Mouse (Mus musculus): ENCODE measurements at regions not wholly inside any gene's neighbourhood (a gene's known extent, or its start where the extent isn't known, plus 50 kb on each side); places are given as distances from the start of the nearest gene placed in this dataset.

DNA sequence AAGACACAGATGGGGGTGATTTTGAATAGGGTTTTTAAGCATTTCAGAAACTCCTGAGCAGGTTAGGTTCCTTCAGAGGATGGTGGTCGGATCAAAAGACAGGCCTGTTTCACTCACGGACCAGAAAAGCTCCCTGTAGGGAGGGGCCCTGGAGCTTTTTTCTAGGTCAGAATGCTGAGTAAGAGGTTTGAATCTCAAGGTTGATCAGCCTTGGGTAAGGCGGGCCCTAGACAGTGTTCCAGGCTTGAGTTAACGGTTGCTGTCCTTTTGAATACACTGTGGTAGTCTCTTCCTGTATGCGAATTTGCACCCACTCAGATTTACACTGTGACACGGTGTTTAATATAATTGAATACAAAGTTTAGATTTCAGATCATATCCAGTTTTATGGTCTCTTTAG, 75.2 kb upstream of the 1700020N01Rik start:
- H3K4me1 ChIP-seq (ENCODE audit: control insufficient read depth, insufficient read depth, low read length), result no peaks in the 10 kb centered on the region
- H3K9me3 ChIP-seq (replicated peaks; ENCODE audit: control insufficient read depth, low read length, poor library complexity, severe bottlenecking), result no peaks in the 10 kb centered on the region
- H3K4me2 ChIP-seq (ENCODE audit: low read length), result no peak overlapping the region
- no peaks in the 10 kb centered on the region for H3K27me3 ChIP-seq (ENCODE audit: control insufficient read depth, insufficient read depth, low read depth, low read length)
- WGBS, result 78% methylated on average over 6 of the region's 6 CpGs
- no peak overlapping the region for H3K27ac ChIP-seq (ENCODE audit: low read length)
- no peaks in the 10 kb centered on the region for H3K36me3 ChIP-seq (ENCODE audit: control insufficient read depth, insufficient read depth, low read length)
- H3K4me3 ChIP-seq (ENCODE audit: low read depth, low read length), result no peak overlapping the region
- ATAC-seq, result no peak
- no peak overlapping the region for H3K9ac ChIP-seq (ENCODE audit: low read depth, low read length)

GRCm38 (mm10) chr10:21520854-21521253, 72.1 kb upstream of the 1700020N01Rik start:
- no peaks in the 10 kb centered on the region for H3K9me3 ChIP-seq (replicated peaks; ENCODE audit: control insufficient read depth, low read length, poor library complexity, severe bottlenecking)
- H3K9ac ChIP-seq (ENCODE audit: low read depth, low read length), result no peak overlapping the region
- no peaks in the 10 kb centered on the region for H3K4me1 ChIP-seq (ENCODE audit: control insufficient read depth, insufficient read depth, low read length)
- H3K4me3 ChIP-seq (ENCODE audit: low read depth, low read length), result no peak overlapping the region
- no peak for ATAC-seq
- H3K4me2 ChIP-seq (ENCODE audit: low read length), result no peak overlapping the region
- 88% methylated on average over 9 of the region's 9 CpGs for WGBS
- H3K36me3 ChIP-seq (ENCODE audit: control insufficient read depth, insufficient read depth, low read length), result no peaks in the 10 kb centered on the region
- H3K27me3 ChIP-seq (ENCODE audit: control insufficient read depth, insufficient read depth, low read depth, low read length), result no peaks in the 10 kb centered on the region
- no peak overlapping the region for H3K27ac ChIP-seq (ENCODE audit: low read length)

DNA sequence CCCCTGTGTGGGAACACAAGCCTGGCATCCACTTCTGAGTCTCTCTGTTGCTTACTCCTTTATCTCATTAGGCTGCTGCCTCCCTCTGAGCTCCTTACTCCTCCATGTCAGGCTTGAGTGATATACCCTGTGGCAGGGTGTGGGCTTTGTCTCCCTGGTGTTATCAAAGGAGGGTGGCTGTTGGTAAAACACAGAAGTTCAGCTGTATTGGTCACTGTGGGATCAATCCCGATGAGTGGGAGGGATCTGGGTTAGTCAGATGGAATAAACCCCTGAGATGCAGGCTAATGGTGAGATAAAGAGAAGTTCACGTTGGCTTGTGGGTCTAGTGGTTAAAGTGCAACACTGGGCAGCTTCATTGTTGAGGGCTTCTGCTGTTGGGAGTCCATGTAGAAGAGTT, 67.4 kb upstream of the 1700020N01Rik start:
- ATAC-seq, result no peak
- no peaks in the 10 kb centered on the region for H3K27me3 ChIP-seq (ENCODE audit: control insufficient read depth, insufficient read depth, low read depth, low read length)
- H3K4me1 ChIP-seq (ENCODE audit: control insufficient read depth, insufficient read depth, low read length), result no peaks in the 10 kb centered on the region
- H3K36me3 ChIP-seq (ENCODE audit: control insufficient read depth, insufficient read depth, low read length), result no peaks in the 10 kb centered on the region
- H3K4me2 ChIP-seq (ENCODE audit: low read length), result no peak overlapping the region
- H3K9ac ChIP-seq (ENCODE audit: low read depth, low read length), result no peak overlapping the region
- H3K4me3 ChIP-seq (ENCODE audit: low read depth, low read length), result no peak overlapping the region
- H3K9me3 ChIP-seq (replicated peaks; ENCODE audit: control insufficient read depth, low read length, poor library complexity, severe bottlenecking), result no peaks in the 10 kb centered on the region
- WGBS, result 62% methylated on average over 2 of the region's 2 CpGs
- H3K27ac ChIP-seq (ENCODE audit: low read length), result no peak overlapping the region

GRCm38 (mm10) chr10:21528396-21528795, 64.5 kb upstream of the 1700020N01Rik start:
- Histone ChIP-seq H3K9ac (ENCODE audit: low read depth, low read length) (no peak overlapping the region), H3K27ac (ENCODE audit: low read length) (no peak overlapping the region), H3K4me2 (ENCODE audit: low read length) (no peak overlapping the region), H3K9me3 (replicated peaks; ENCODE audit: control insufficient read depth, low read length, poor library complexity, severe bottlenecking) (no peaks in the 10 kb centered on the region), H3K4me1 (ENCODE audit: control insufficient read depth, insufficient read depth, low read length) (no peaks in the 10 kb centered on the region), H3K36me3 (ENCODE audit: control insufficient read depth, insufficient read depth, low read length) (no peaks in the 10 kb centered on the region), H3K4me3 (ENCODE audit: low read depth, low read length) (no peak overlapping the region), H3K27me3 (ENCODE audit: control insufficient read depth, insufficient read depth, low read depth, low read length) (no peaks in the 10 kb centered on the region)
- 85% methylated on average over 3 of the region's 3 CpGs for WGBS
- ATAC-seq, result no peak

DNA sequence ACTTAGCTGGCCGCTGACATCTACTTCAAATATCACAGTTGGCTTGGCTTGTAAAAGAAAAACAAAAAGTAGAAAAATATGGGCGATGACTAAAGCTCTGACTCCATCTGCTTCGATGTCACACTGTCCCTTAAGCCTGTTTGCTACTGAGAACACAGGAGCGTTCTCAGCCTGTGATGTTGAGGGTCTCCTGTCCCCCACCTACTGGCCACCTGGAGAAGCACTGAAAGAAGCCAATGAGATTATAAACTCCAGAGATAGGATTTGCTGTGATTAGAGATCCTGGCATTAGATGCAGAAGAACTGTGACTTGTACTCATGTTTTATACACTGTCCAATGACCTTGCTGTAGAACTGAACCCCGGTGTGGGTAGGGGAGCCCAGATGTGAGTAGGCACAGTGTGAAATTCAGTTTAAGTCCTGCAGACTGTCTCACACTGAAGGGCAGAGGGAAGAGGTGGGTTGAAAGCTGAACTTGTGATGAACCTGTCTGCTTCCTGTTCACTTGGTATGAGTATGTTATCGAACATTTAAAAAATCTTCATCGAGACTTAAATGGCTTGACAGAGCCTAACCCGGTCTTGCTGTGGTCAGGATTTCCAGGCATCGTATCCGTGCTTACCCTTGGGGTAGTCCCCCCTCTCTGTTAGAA, 63.7 kb upstream of the 1700020N01Rik start:
- 56% methylated on average over 10 of the region's 10 CpGs for WGBS

DNA sequence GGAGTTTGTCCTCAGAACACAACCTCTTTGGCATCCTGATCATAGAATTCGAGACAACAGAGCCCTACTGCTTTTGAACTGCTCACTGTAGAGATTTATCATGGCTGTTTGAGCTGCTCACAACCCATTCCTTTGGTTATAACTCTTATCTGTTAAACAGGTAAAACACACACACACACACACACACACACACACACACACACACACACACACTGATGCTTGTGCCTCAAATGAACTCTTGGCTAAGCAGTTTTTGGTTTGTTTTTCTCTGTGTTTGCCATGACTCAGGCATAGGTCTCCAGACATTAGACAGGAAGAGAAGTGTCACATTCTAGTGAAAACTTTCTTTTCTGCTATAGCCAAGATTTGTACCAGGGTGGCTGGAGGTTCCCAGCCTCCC, 60.8 kb upstream of the 1700020N01Rik start:
- ATAC-seq, result no peak
- WGBS, result 75% methylated on average over 1 of the region's 1 CpGs
- Histone ChIP-seq H3K4me3 (ENCODE audit: low read depth, low read length) (no peak overlapping the region), H3K36me3 (ENCODE audit: control insufficient read depth, insufficient read depth, low read length) (no peaks in the 10 kb centered on the region), H3K9ac (ENCODE audit: low read depth, low read length) (no peak overlapping the region), H3K27me3 (ENCODE audit: control insufficient read depth, insufficient read depth, low read depth, low read length) (no peaks in the 10 kb centered on the region), H3K4me1 (ENCODE audit: control insufficient read depth, insufficient read depth, low read length) (no peaks in the 10 kb centered on the region), H3K4me2 (ENCODE audit: low read length) (no peak overlapping the region), H3K9me3 (replicated peaks; ENCODE audit: control insufficient read depth, low read length, poor library complexity, severe bottlenecking) (no peaks in the 10 kb centered on the region), H3K27ac (ENCODE audit: low read length) (no peak overlapping the region)

More for the DNA sequence above, 63.7 kb upstream of the 1700020N01Rik start:
- no peaks in the 10 kb centered on the region for H3K4me1 ChIP-seq (ENCODE audit: control insufficient read depth, insufficient read depth, low read length)
- H3K9ac ChIP-seq (ENCODE audit: low read depth, low read length), result no peak overlapping the region
- H3K27me3 ChIP-seq (ENCODE audit: control insufficient read depth, insufficient read depth, low read depth, low read length), result no peaks in the 10 kb centered on the region
- ATAC-seq, result no peak
- no peak overlapping the region for H3K27ac ChIP-seq (ENCODE audit: low read length)
- H3K4me2 ChIP-seq (ENCODE audit: low read length), result no peak overlapping the region
- no peaks in the 10 kb centered on the region for H3K36me3 ChIP-seq (ENCODE audit: control insufficient read depth, insufficient read depth, low read length)
- no peak overlapping the region for H3K4me3 ChIP-seq (ENCODE audit: low read depth, low read length)
- no peaks in the 10 kb centered on the region for H3K9me3 ChIP-seq (replicated peaks; ENCODE audit: control insufficient read depth, low read length, poor library complexity, severe bottlenecking)

DNA sequence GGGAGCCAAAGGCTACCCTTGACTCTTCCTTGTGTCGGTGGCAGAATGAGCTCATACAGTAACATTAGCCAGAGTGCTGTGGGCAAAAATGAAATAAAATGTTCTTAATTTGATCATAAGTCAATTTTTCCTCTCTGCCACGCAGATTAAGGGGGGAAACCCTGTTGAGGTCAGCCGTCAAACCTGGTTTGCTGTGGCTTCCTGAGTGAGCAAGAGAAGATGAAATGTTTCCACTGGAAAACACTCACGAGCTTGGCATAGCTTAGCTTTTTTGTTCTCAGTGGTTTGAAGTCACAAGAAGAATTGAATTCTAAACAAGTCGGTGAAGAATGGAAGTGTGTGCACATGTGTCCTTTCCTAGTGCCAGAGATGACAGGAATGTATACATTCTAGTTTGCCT, 57.3 kb upstream of the 1700020N01Rik start:
- Histone ChIP-seq H3K27me3 (ENCODE audit: control insufficient read depth, insufficient read depth, low read depth, low read length) (no peaks in the 10 kb centered on the region), H3K4me1 (ENCODE audit: control insufficient read depth, insufficient read depth, low read length) (no peaks in the 10 kb centered on the region), H3K9ac (ENCODE audit: low read depth, low read length) (no peak overlapping the region), H3K9me3 (replicated peaks; ENCODE audit: control insufficient read depth, low read length, poor library complexity, severe bottlenecking) (no peaks in the 10 kb centered on the region), H3K4me2 (ENCODE audit: low read length) (no peak overlapping the region), H3K36me3 (ENCODE audit: control insufficient read depth, insufficient read depth, low read length) (no peaks in the 10 kb centered on the region), H3K27ac (ENCODE audit: low read length) (no peak overlapping the region), H3K4me3 (ENCODE audit: low read depth, low read length) (no peak overlapping the region)
- WGBS, result 71% methylated on average over 5 of the region's 5 CpGs
- no peak for ATAC-seq

DNA sequence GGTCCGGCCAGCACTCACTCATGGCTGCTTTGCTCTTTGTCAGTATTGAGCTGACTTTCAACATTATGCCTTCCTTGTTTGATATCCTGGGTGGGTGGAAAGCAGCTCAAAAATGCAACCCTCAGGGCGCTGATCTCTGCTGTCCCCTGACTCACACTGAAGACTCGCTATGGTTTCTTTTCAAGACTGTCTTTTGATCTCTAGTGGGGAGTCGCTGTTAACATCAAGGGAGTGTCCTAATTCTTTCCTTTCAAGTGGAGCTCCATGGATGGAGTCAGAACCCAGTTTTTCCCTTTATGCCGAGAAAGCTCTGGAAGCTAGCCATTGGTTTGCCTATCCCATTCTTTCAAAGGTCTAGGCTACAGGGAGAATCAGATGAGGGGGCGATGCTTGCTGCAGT, 54.5 kb upstream of the 1700020N01Rik start:
- Histone ChIP-seq H3K27me3 (ENCODE audit: control insufficient read depth, insufficient read depth, low read depth, low read length) (no peaks in the 10 kb centered on the region), H3K4me3 (ENCODE audit: low read depth, low read length) (no peak overlapping the region), H3K4me1 (ENCODE audit: control insufficient read depth, insufficient read depth, low read length) (no peaks in the 10 kb centered on the region), H3K27ac (ENCODE audit: low read length) (no peak overlapping the region), H3K9me3 (replicated peaks; ENCODE audit: control insufficient read depth, low read length, poor library complexity, severe bottlenecking) (no peaks in the 10 kb centered on the region), H3K36me3 (ENCODE audit: control insufficient read depth, insufficient read depth, low read length) (no peaks in the 10 kb centered on the region), H3K9ac (ENCODE audit: low read depth, low read length) (no peak overlapping the region), H3K4me2 (ENCODE audit: low read length) (no peak overlapping the region)
- ATAC-seq, result no peak
- 42% methylated on average over 6 of the region's 6 CpGs for WGBS
